Mouse (Mus musculus) CH12F3 (cell line): ENCODE results near the gene Kcnj8.
"Not testable (repeated sequence)": the region's sequence is repeated elsewhere in the genome, so short reads cannot be mapped to it uniquely, and the experiment has no call there.

Experiments used
- in situ Hi-C: fragments of 300-500 bp; cut with MboI; formaldehyde crosslinking; loops from 2 replicates; pipeline ENCODE4 v1.14.3; 2020; ENCODE audit warnings: low sequenced_read_pairs

Gene Kcnj8

GRCm38 (mm10) chr6:142551482-142551881 lies 19.9 kb downstream of the Kcnj8 start:
- in situ Hi-C loops, result no loop called here

DNA sequence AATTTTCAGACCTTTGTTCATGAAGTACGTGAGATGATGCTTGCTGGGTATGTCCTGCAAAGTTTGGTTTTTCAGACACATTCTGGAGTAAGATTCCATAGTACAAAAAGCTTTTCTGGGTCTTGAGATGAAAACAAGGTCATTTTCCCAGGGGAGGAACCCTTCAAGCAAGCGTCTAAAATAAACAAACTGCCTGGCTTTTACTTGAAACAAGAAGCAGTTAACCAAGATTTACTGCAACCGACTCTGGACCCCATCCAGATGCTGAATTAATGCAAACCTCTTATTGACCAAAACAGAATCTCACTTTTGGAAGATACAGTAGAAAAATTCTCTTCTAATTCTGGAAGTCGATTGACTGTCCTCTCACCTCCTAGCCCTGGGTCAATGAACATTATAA lies 20.5 kb downstream of the Kcnj8 start:
- in situ Hi-C loops, result no loop called here

GRCm38 (mm10) chr6:142548377-142548776 lies 23.0 kb downstream of the Kcnj8 start:
- in situ Hi-C loops, result no loop called here

GRCm38 (mm10) chr6:142545132-142545531 lies 26.3 kb downstream of the Kcnj8 start:
- in situ Hi-C loops, result no loop called here

DNA sequence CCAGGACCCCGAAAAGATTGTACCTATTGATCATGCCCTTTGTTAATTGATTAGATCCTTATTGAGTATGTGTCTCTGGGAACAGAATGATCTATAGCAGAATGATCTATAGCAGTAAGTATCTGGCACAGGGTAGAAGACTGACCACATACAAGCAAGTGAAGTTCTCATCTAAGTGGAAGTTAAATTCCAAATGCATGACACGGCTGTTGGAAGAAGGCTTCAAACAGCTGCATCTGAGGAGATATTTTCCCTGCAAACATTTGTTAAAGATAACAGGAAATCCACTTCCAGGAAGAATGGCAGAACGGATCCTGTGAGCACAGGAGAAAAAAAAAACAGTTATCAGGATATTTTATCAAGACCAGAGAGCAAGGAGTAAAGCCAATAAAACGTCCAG lies 27.8 kb downstream of the Kcnj8 start:
- in situ Hi-C loops, result no loop called here

- in situ Hi-C loops, result no loop called here
These were observed 28.6 kb downstream of the Kcnj8 start for GRCm38 (mm10) chr6:142542800-142543175.

- in situ Hi-C loops, result no loop called here
These were observed 29.2 kb downstream of the Kcnj8 start for GRCm38 (mm10) chr6:142542082-142542799.

GRCm38 (mm10) chr6:142540561-142541160 lies 30.8 kb downstream of the Kcnj8 start:
- in situ Hi-C loops, result no loop called here

- in situ Hi-C loops, result no loop called here
These were observed 31.3 kb downstream of the Kcnj8 start for GRCm38 (mm10) chr6:142540131-142540530.

DNA sequence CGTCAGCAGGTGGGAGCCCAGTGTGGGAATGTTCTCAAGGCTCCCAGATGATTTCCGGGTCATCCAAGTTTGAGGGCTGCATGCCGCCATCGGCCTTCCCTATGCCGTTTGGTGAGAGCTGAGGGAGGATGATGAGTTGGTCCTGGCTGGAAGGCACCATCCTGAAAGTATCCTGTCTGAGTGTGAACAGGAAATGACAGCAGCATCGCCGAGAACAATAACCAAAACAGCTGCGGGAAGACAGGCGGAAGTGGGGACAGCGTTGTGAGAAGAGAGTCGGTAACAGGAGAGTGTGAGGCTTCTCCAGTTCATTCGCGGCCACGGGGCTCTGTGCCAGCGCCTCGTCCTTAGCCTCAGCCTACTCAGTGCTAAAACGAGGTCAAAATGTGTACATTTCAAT lies 32.9 kb downstream of the Kcnj8 start:
- in situ Hi-C loops, result no loop called here

- in situ Hi-C loops, result no loop called here
These were observed 38.0 kb downstream of the Kcnj8 start for GRCm38 (mm10) chr6:142533412-142533811.

DNA sequence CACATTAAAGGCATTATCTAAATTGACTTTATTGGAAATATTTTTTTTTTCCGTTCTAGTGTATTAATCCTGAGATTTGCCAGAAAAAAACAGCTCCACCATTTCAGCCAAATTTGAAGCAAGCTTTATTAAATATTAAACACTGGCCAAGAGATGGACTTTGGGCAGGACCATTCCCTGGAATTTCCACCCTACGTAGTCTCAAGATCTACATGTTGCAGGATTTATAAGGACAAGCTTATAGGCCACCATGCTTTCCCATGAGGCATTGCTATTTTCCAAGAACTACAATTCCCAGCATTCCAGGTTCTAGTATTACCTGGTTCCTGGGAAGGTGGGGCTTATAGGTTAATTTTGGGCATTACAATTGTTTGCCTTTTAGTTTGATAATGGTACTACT lies 38.7 kb downstream of the Kcnj8 start:
- in situ Hi-C loops, result no loop called here

GRCm38 (mm10) chr6:142532141-142532540 lies 39.3 kb downstream of the Kcnj8 start:
- in situ Hi-C loops, result no loop called here

- in situ Hi-C loops, result no loop called here
These were observed 41.0 kb downstream of the Kcnj8 start for GRCm38 (mm10) chr6:142530378-142530777.

- in situ Hi-C loops, result no loop called here
These were observed 41.7 kb downstream of the Kcnj8 start for GRCm38 (mm10) chr6:142529680-142530079.

- in situ Hi-C loops, result no loop called here
These were observed 43.4 kb downstream of the Kcnj8 start for GRCm38 (mm10) chr6:142527931-142528562.

DNA sequence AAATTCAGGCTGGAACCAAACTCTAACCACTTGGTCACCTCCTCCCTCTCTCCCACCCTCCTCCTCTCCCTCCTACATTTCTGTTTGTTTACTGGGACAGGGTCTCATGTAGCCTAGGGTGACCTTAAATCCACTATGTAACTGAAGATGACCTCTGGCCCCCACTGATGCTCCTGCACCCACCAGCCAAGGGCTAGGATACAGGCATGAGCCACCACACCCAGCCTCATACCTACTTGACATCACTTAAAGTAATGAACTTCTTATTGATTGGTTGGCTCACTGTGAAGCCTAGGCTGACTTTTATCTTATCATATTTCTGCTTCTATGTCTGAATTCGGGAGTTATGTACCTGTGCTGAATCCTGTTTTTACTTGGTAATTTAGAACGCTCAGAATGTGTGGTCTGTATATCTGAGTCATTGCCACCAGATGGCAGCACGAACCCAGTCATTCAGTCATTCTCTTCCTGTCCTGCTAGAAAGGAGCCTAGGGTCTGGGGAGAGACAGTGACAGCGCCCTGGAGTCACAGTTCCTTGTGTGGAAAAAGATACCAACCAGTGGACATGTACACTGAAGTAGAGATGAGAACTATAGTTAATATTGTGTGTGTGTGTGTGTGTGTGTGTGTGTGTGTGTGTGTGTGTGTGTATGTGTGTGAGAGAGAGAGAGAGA lies 46.6 kb downstream of the Kcnj8 start:
- in situ Hi-C loops, result loop anchor here (5.0 kb wide), 1 partner anchor 213 kb away; no protein-coding TSS in a partner anchor

- in situ Hi-C loops, result loop anchor here (5.0 kb wide), 1 partner anchor 216 kb away; no protein-coding TSS in a partner anchor
These were observed 49.8 kb downstream of the Kcnj8 start for GRCm38 (mm10) chr6:142521591-142522110.

- in situ Hi-C loops, result no loop called here
These were observed 52.3 kb downstream of the Kcnj8 start for GRCm38 (mm10) chr6:142519110-142519509.

DNA sequence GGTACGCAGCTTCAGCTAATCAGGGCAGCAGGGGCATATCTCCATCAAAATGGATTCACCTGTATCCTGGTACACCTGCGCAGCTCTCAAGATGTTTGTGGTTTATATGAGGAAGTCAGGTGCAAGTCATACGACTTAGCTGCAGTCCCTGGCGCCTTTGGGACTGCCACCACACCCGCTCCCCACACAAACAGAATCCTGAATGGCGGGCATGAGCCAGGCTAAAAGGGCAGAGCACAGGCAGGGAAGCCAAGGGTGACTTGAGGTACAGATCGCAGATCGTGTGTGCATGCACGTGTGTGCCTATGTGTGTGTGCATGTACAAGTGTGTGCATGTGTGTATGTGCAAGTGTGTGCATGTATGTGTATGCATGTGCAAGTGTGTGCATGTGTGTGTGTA lies 56.0 kb downstream of the Kcnj8 start:
- in situ Hi-C loops, result not testable (repeated sequence)

GRCm38 (mm10) chr6:142514912-142515311 lies 56.5 kb downstream of the Kcnj8 start:
- in situ Hi-C loops, result no loop called here
